Mouse (Mus musculus) spleen, postnatal 4 days (tissue): ENCODE measurements at regions not wholly inside any gene's neighbourhood (a gene's known extent, or its start where the extent isn't known, plus 50 kb on each side); places are given as distances from the start of the nearest gene placed in this dataset.

Source experiments
- DNase-seq, 2 experiments: peaks; one replicate each; pipeline ENCODE4 v3.0.0; 2022; ENCODE audit warnings: low spot score in 2 of 2

GRCm38 (mm10) chr1:143946933-143947332 is 57.0 kb downstream of the Rgs2 start:
- DNase-seq: no peak

- no peak for DNase-seq
Observed at GRCm38 (mm10) chr1:143941465-143941864, 62.5 kb downstream of the Rgs2 start.

GRCm38 (mm10) chr1:143939511-143939910 is 64.5 kb downstream of the Rgs2 start:
- no peak for DNase-seq

GRCm38 (mm10) chr1:143938569-143938968 is 65.4 kb downstream of the Rgs2 start:
- no peak for DNase-seq

- no peak for DNase-seq
Observed at GRCm38 (mm10) chr1:143930798-143931197, 73.2 kb downstream of the Rgs2 start.

GRCm38 (mm10) chr1:143929567-143930165 is 74.3 kb downstream of the Rgs2 start:
- DNase-seq: no peak

GRCm38 (mm10) chr1:143922499-143922898 is 81.5 kb downstream of the Rgs2 start:
- DNase-seq: no peak

GRCm38 (mm10) chr1:143920256-143920655 is 83.7 kb downstream of the Rgs2 start:
- no peak for DNase-seq

GRCm38 (mm10) chr1:143918949-143919348 is 85.0 kb downstream of the Rgs2 start:
- DNase-seq: peak in 1 of 2 experiments; percentile 28

- no peak for DNase-seq
Observed at GRCm38 (mm10) chr1:143918146-143918774, 85.7 kb downstream of the Rgs2 start.

- DNase-seq: peak in 1 of 2 experiments; percentile 25
Observed at GRCm38 (mm10) chr1:143917623-143918022, 86.3 kb downstream of the Rgs2 start.

GRCm38 (mm10) chr1:143916587-143916986 is 87.4 kb downstream of the Rgs2 start:
- peak; percentile 52 to 73 for DNase-seq

- no peak for DNase-seq
Observed at GRCm38 (mm10) chr1:143912586-143912985, 91.4 kb downstream of the Rgs2 start.

GRCm38 (mm10) chr1:143911230-143911629 is 92.7 kb downstream of the Rgs2 start:
- DNase-seq: no peak

- DNase-seq: no peak
Observed at GRCm38 (mm10) chr1:143910530-143910929, 93.4 kb downstream of the Rgs2 start.

- no peak for DNase-seq
Observed at GRCm38 (mm10) chr1:143907312-143907711, 96.6 kb downstream of the Rgs2 start.

- no peak for DNase-seq
Observed at GRCm38 (mm10) chr1:143906881-143907280, 97.1 kb downstream of the Rgs2 start.

GRCm38 (mm10) chr1:143903985-143904384 is 100.0 kb downstream of the Rgs2 start:
- no peak for DNase-seq

GRCm38 (mm10) chr1:143903234-143903633 is 100.7 kb downstream of the Rgs2 start:
- DNase-seq: no peak

GRCm38 (mm10) chr1:143901127-143901920 is 102.6 kb downstream of the Rgs2 start:
- DNase-seq: no peak

GRCm38 (mm10) chr1:143888510-143888909 is 111.4 kb downstream of the Uchl5 start:
- DNase-seq: no peak

GRCm38 (mm10) chr1:143888065-143888464 is 111.0 kb downstream of the Uchl5 start:
- DNase-seq: no peak

GRCm38 (mm10) chr1:143886014-143886413 is 108.9 kb downstream of the Uchl5 start:
- no peak for DNase-seq
